Mouse (Mus musculus): ENCODE results near the gene Pced1a.

Gene Pced1a

DNA sequence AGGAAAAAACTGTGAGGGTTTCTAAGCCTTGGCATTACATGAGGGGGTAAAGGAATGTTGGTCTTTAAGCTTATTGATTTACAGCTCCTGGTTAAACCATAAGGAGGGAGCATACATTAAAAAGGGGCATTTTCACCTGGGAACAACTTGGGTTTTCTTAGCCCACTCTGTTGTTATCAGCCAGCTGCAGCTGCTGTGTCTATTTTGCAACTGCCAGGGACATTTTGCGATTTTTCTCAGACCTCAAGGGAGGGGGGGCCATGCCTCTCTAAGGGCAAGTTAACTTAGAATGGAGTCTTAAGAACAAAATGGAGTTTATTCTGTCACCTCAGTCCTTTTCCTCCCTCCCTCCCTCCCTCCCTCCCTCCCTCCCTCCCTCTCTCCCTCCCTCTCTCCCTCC, 51.5 kb downstream of the Pced1a start:
- POLR2A ChIA-PET, result interaction anchor here in 2 of 4 experiments (0.6 to 0.8 kb wide), 2 partner anchors 9 to 118 kb away, joined by 3 read pairs; no protein-coding TSS in a partner anchor

DNA sequence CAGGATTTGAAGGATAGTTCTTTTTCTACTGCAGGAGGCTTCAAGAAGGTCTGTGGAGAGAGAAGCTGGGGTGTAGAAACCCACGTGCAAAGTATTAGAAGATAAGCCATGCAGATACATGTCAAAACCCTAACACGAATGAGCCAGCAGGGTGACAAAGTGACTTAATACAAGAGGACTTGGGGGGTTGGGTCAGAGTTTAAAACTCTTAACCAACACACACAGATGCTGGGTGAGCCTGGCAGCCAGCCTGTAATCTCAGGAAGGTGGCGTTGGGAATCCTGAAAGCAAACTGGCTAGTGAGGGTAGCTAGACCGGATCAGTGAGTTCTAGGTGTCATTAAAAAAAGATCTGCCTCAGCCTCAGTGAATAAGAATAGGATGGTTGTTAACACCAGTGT, 57.1 kb downstream of the Pced1a start:
- ChIA-PET CTCF (no interaction called here), POLR2A (no interaction called here)

More for the DNA sequence above, 51.5 kb downstream of the Pced1a start:
- CTCF ChIA-PET, result interaction anchor here in 1 of 4 experiments (0.7 kb wide), 1 partner anchor 40 kb away, joined by 3 read pairs; no protein-coding TSS in a partner anchor
